Mouse (Mus musculus) cerebellum, adult 8-10 months (tissue): Measurements from ENCODE around the gene Selenoh.
"Not testable (repeated sequence)": the region's sequence is repeated elsewhere in the genome, so short reads cannot be mapped to it uniquely, and the experiment has no call there.

Experiments used
- DNase-seq: peaks from one replicate; pipeline ENCODE4 v3.0.0; 2022

Selenoh gene

GRCm38 (mm10) chr2:84670569-84670933 is at the start of gene Selenoh:
Selenoh (minus strand) TSS chr2:84670770.
- peak; percentile 73 for DNase-seq

GRCm38 (mm10) chr2:84717357-84717756 is 46.8 kb upstream of the Selenoh start:
- DNase-seq, result no peak

GRCm38 (mm10) chr2:84716423-84717355 is 46.1 kb upstream of the Selenoh start:
- DNase-seq, result no peak

GRCm38 (mm10) chr2:84715562-84716361 is 45.2 kb upstream of the Selenoh start:
- peak; percentile 75 for DNase-seq

- DNase-seq, result peak; percentile 99
Measured at GRCm38 (mm10) chr2:84714811-84715561, 44.4 kb upstream of the Selenoh start, which contains the start of gene Zdhhc5. Zdhhc5 (minus strand) TSS chr2:84715180.

- no peak for DNase-seq
Measured at GRCm38 (mm10) chr2:84714422-84714810, 43.8 kb upstream of the Selenoh start.

- DNase-seq, result no peak
Measured at GRCm38 (mm10) chr2:84711898-84712297, 41.3 kb upstream of the Selenoh start.

- no peak for DNase-seq
Measured at GRCm38 (mm10) chr2:84707523-84707922, 37.0 kb upstream of the Selenoh start.

- no peak for DNase-seq
Measured at GRCm38 (mm10) chr2:84705295-84705694, 34.7 kb upstream of the Selenoh start.

GRCm38 (mm10) chr2:84704329-84704728 is 33.8 kb upstream of the Selenoh start:
- DNase-seq, result no peak

- no peak for DNase-seq
Measured at GRCm38 (mm10) chr2:84703497-84703896, 32.9 kb upstream of the Selenoh start.

- no peak for DNase-seq
Measured at GRCm38 (mm10) chr2:84695007-84695695, 24.6 kb upstream of the Selenoh start.

GRCm38 (mm10) chr2:84690050-84690449 is 19.5 kb upstream of the Selenoh start:
- no peak for DNase-seq

GRCm38 (mm10) chr2:84688080-84688844 is 17.7 kb upstream of the Selenoh start:
- DNase-seq, result no peak

GRCm38 (mm10) chr2:84682605-84683183 is 12.1 kb upstream of the Selenoh start:
- no peak for DNase-seq

GRCm38 (mm10) chr2:84679016-84679415 is 8.4 kb upstream of the Selenoh start, which contains the start of gene Tmx2:
Tmx2 (minus strand) TSS chr2:84679140.
- DNase-seq, result no peak

GRCm38 (mm10) chr2:84677968-84678880 is 7.7 kb upstream of the Selenoh start, which contains the start of the genes Gm28635 and Med19:
Gm28635 (minus strand) TSS chr2:84678041.
Med19 (plus strand) TSS chr2:84678402.
- peak; percentile 93 for DNase-seq

GRCm38 (mm10) chr2:84677270-84677967 is 6.8 kb upstream of the Selenoh start:
- no peak for DNase-seq

GRCm38 (mm10) chr2:84671535-84671934 is 965 bp upstream of the Selenoh start:
- not testable (repeated sequence) for DNase-seq
